In genomic region chr7:122296331-122296730, GRCm38 (mm10) we compare ENCODE assay signal across 15 mouse cellular contexts.
"Had no signal": no experiment of that assay in that cellular context is flagged by ENCODE, and none has a peak within 500 bp of the region (broad histone marks: within the 10 kb centered on the region; RNA-seq: fewer than 3 reads in every experiment).

No protein-coding gene starts in this region.

- DNase-seq: kidney, adult 8-10 months; kidney, postnatal 25 days; layer of hippocampus, adult 9-11 months; lung, embryonic 14.5 days; lung, postnatal 10 days; spleen, adult 18-20 months; thymus, adult 2 months; thymus, postnatal 25 days had no signal

- H3K9ac ChIP-seq: limb, embryonic 15.5 days; liver, embryonic 12.5 days; lung, embryonic 14.5 days; midbrain, embryonic 15.5 days; neural tube, embryonic 12.5 days; stomach, embryonic 15.5 days had no signal

- ATAC-seq: liver, embryonic 12.5 days; midbrain, embryonic 15.5 days had no signal

- H3K27ac ChIP-seq: limb, embryonic 15.5 days; liver, embryonic 12.5 days; macrophage; midbrain, embryonic 10.5 days; midbrain, embryonic 15.5 days; neural tube, embryonic 12.5 days; stomach, embryonic 15.5 days had no signal

- H3K4me1 ChIP-seq: limb, embryonic 15.5 days; liver, embryonic 12.5 days; midbrain, embryonic 15.5 days; neural tube, embryonic 12.5 days; stomach, embryonic 15.5 days had no signal

- H3K4me3 ChIP-seq: limb, embryonic 15.5 days; liver, embryonic 12.5 days; midbrain, embryonic 10.5 days; midbrain, embryonic 15.5 days; neural tube, embryonic 12.5 days; stomach, embryonic 15.5 days had no signal

- H3K4me2 ChIP-seq: limb, embryonic 15.5 days; liver, embryonic 12.5 days; lung, embryonic 14.5 days; midbrain, embryonic 15.5 days; neural tube, embryonic 12.5 days; stomach, embryonic 15.5 days had no signal

- H3K27me3 ChIP-seq: midbrain, embryonic 15.5 days; stomach, embryonic 15.5 days had no signal

- H3K9me3 ChIP-seq: limb, embryonic 15.5 days; midbrain, embryonic 10.5 days; midbrain, embryonic 15.5 days; neural tube, embryonic 12.5 days; stomach, embryonic 15.5 days had no signal

- H3K36me3 ChIP-seq: limb, embryonic 15.5 days; liver, embryonic 12.5 days; midbrain, embryonic 10.5 days; midbrain, embryonic 15.5 days; neural tube, embryonic 12.5 days; stomach, embryonic 15.5 days had no signal
